Mouse (Mus musculus) MEL (cell line): ENCODE results near the gene Vim. TPM values are rescaled to one million over a fixed set of nuclear protein-coding genes. Genes with fewer than 3 reads are reported as not detected.
A peak's percentile ranks its signal among the peaks of the same experiment; 100 is the strongest.

Experiments
- DNase-seq: peaks from one replicate; pipeline ENCODE4 v3.0.0; 2011; ENCODE audit warnings: low read depth, low spot score
- H3K27ac ChIP-seq: 2 replicates; pipeline ENCODE4 v1.5.1; 2012; ENCODE audit warnings: low read depth, mild to moderate bottlenecking, control low read depth, low read length, moderate library complexity; ENCODE audit not compliant: control insufficient read depth
- H3K27me3 ChIP-seq, 2 experiments: fragments of 150-350 bp in 1 of 2; sonication (generic) in 1 of 2; 2 replicates each; pipeline ENCODE4 v1.6.1; 2012; ENCODE audit warnings: low read length in 2 of 2, mild to moderate bottlenecking in 2 of 2, improper control_type of control experiment in 1 of 2, moderate library complexity in 1 of 2; ENCODE audit not compliant: insufficient read depth in 2 of 2, control insufficient read depth in 1 of 2
- H3K36me3 ChIP-seq, 2 experiments: 2 replicates each; pipeline ENCODE4 v1.6.1; 2012 to 2014; ENCODE audit warnings: low read length in 2 of 2, improper control_type of control experiment in 1 of 2, inconsistent platforms in 1 of 2, mild to moderate bottlenecking in 1 of 2; ENCODE audit not compliant: insufficient read depth in 2 of 2, control insufficient read depth in 1 of 2
- H3K4me1 ChIP-seq, 2 experiments: fragments of 150-350 bp in 1 of 2; sonication (generic) in 1 of 2; 2 replicates each; pipeline ENCODE4 v1.6.1; 2012; ENCODE audit warnings: low read length in 2 of 2, improper control_type of control experiment in 1 of 2, mild to moderate bottlenecking in 1 of 2; ENCODE audit not compliant: insufficient read depth in 2 of 2, control insufficient read depth in 1 of 2
- H3K4me3 ChIP-seq, 2 experiments: fragments of 150-350 bp in 1 of 2; sonication (generic) in 1 of 2; 2 replicates each; pipeline ENCODE4 v1.5.1; 2012; ENCODE audit warnings: low read depth in 2 of 2, low read length in 2 of 2, mild to moderate bottlenecking in 2 of 2, moderate library complexity in 2 of 2, control low read depth in 1 of 2, improper control_type of control experiment in 1 of 2; ENCODE audit not compliant: control insufficient read depth in 1 of 2, insufficient read depth in 1 of 2
- H3K79me2 ChIP-seq: 2 replicates; pipeline ENCODE4 v1.6.1; 2012; ENCODE audit warnings: mild to moderate bottlenecking, low read length, moderate library complexity; ENCODE audit not compliant: control insufficient read depth, poor library complexity, insufficient read depth
- H3K9ac ChIP-seq: 2 replicates; pipeline ENCODE4 v1.6.1; 2012; ENCODE audit warnings: low read depth, mild to moderate bottlenecking, control low read depth, low read length, moderate library complexity; ENCODE audit not compliant: control insufficient read depth, poor library complexity, severe bottlenecking
- H3K9me3 ChIP-seq: fragments of 150-350 bp; sonication (generic); replicated peaks from 2 replicates; pipeline ENCODE4 v1.6.1; 2012; ENCODE audit warnings: mild to moderate bottlenecking, low read length, improper control_type of control experiment, moderate library complexity; ENCODE audit not compliant: insufficient read depth
- BHLHE40 ChIP-seq: IDR thresholded peaks from 2 replicates; pipeline ENCODE4 v1.6.1; 2012; ENCODE audit warnings: low read depth, mild to moderate bottlenecking, inconsistent platforms, low read length, improper control_type of control experiment, borderline replicate concordance
- CHD1 ChIP-seq: IDR thresholded peaks from 2 replicates; pipeline ENCODE4 v1.6.1; 2012; ENCODE audit warnings: low read depth, mild to moderate bottlenecking, inconsistent platforms, low read length, improper control_type of control experiment
- CHD2 ChIP-seq: IDR thresholded peaks from 2 replicates; pipeline ENCODE4 v1.6.1; 2011; ENCODE audit warnings: low read length, improper control_type of control experiment
- CTCF ChIP-seq, 3 experiments: IDR thresholded peaks in 2 of 3; conservative IDR thresholded peaks in 1 of 3; 2 replicates each; pipeline ENCODE4 v1.5.1; 2011 to 2012; ENCODE audit warnings: low read length in 3 of 3, low read depth in 2 of 3, mild to moderate bottlenecking in 2 of 3, improper control_type of control experiment in 1 of 3, inconsistent platforms in 1 of 3, mixed read lengths in 1 of 3, moderate library complexity in 1 of 3; ENCODE audit not compliant: control insufficient read depth in 1 of 3, insufficient read depth in 1 of 3, poor library complexity in 1 of 3, severe bottlenecking in 1 of 3
- ELF1 ChIP-seq: IDR thresholded peaks from 2 replicates; pipeline ENCODE4 v1.6.1; 2014; ENCODE audit warnings: low read depth, mild to moderate bottlenecking, inconsistent platforms, low read length, improper control_type of control experiment, moderate library complexity
- EP300 ChIP-seq, 2 experiments: IDR thresholded peaks; 2 replicates each; pipeline ENCODE4 v1.6.1; 2011; ENCODE audit warnings: improper control_type of control experiment in 2 of 2, low read length in 2 of 2, low read depth in 1 of 2, mild to moderate bottlenecking in 1 of 2
- ETS1 ChIP-seq: IDR thresholded peaks from 2 replicates; pipeline ENCODE4 v1.6.1; 2012; ENCODE audit warnings: low read depth, mild to moderate bottlenecking, inconsistent platforms, low read length, improper control_type of control experiment, moderate library complexity
- GABPA ChIP-seq: IDR thresholded peaks from 2 replicates; pipeline ENCODE4 v1.6.1; 2012; ENCODE audit warnings: low read depth, mild to moderate bottlenecking, inconsistent platforms, low read length, improper control_type of control experiment, moderate library complexity
- GATA1 ChIP-seq: IDR thresholded peaks from 2 replicates; pipeline ENCODE4 v1.6.1; 2011; ENCODE audit warnings: low read depth, low read length, improper control_type of control experiment
- HCFC1 ChIP-seq: IDR thresholded peaks from 2 replicates; pipeline ENCODE4 v1.6.1; 2012; ENCODE audit warnings: low read depth, mild to moderate bottlenecking, inconsistent platforms, low read length, improper control_type of control experiment, moderate library complexity
- MAZ ChIP-seq: IDR thresholded peaks from 2 replicates; pipeline ENCODE4 v1.6.1; 2012; ENCODE audit warnings: low read depth, mild to moderate bottlenecking, inconsistent platforms, low read length, improper control_type of control experiment
- MEF2A ChIP-seq: IDR thresholded peaks from 2 replicates; pipeline ENCODE4 v1.6.1; 2014; ENCODE audit warnings: low read depth, mild to moderate bottlenecking, inconsistent platforms, low read length, improper control_type of control experiment; ENCODE audit not compliant: poor library complexity, insufficient replicate concordance, severe bottlenecking; ENCODE audit errors: extremely low read depth
- MYB ChIP-seq: IDR thresholded peaks from 2 replicates; pipeline ENCODE4 v1.6.1; 2011; ENCODE audit warnings: mild to moderate bottlenecking, low read depth, low read length, improper control_type of control experiment
- MYC ChIP-seq: IDR thresholded peaks from 2 replicates; pipeline ENCODE4 v1.6.1; 2011; ENCODE audit warnings: low read depth, mild to moderate bottlenecking, low read length, improper control_type of control experiment, moderate library complexity
- NELFE ChIP-seq: IDR thresholded peaks from 2 replicates; pipeline ENCODE4 v1.6.1; 2011; ENCODE audit warnings: low read depth, low read length, improper control_type of control experiment
- NRF1 ChIP-seq: IDR thresholded peaks from 2 replicates; pipeline ENCODE4 v1.6.1; 2014; ENCODE audit warnings: low read depth, mild to moderate bottlenecking, inconsistent platforms, low read length, improper control_type of control experiment, moderate library complexity; ENCODE audit not compliant: poor library complexity, insufficient read depth, severe bottlenecking
- POLR2A ChIP-seq, 2 experiments: IDR thresholded peaks; 2 replicates each; pipeline ENCODE4 v1.6.1; 2011 to 2012; ENCODE audit warnings: low read length in 2 of 2, mild to moderate bottlenecking in 2 of 2, control low read depth in 1 of 2, improper control_type of control experiment in 1 of 2, low read depth in 1 of 2, moderate library complexity in 1 of 2; ENCODE audit not compliant: control insufficient read depth in 1 of 2, insufficient read depth in 1 of 2, poor library complexity in 1 of 2
- POLR2AphosphoS2 ChIP-seq: IDR thresholded peaks from 2 replicates; pipeline ENCODE4 v1.6.1; 2011; ENCODE audit warnings: low read length, improper control_type of control experiment
- POLR2AphosphoS5 ChIP-seq: IDR thresholded peaks from 2 replicates; pipeline ENCODE4 v1.6.1; 2012; ENCODE audit warnings: low read depth, borderline replicate concordance, mild to moderate bottlenecking, inconsistent platforms, low read length, moderate library complexity, mixed read lengths
- RAD21 ChIP-seq: IDR thresholded peaks from 2 replicates; pipeline ENCODE4 v1.6.1; 2011; ENCODE audit warnings: mild to moderate bottlenecking, low read depth, low read length, improper control_type of control experiment
- RCOR1 ChIP-seq: IDR thresholded peaks from 2 replicates; pipeline ENCODE4 v1.6.1; 2012; ENCODE audit warnings: low read depth, mild to moderate bottlenecking, inconsistent platforms, low read length, improper control_type of control experiment
- SMC3 ChIP-seq: IDR thresholded peaks from 2 replicates; pipeline ENCODE4 v1.6.1; 2011; ENCODE audit warnings: low read depth, low read length, improper control_type of control experiment
- TAL1 ChIP-seq: IDR thresholded peaks from 2 replicates; pipeline ENCODE4 v1.6.1; 2012; ENCODE audit warnings: mild to moderate bottlenecking, inconsistent platforms, low read length, moderate library complexity, mixed read lengths
- TBP ChIP-seq: IDR thresholded peaks from 2 replicates; pipeline ENCODE4 v1.8.0; 2011; ENCODE audit warnings: low read depth, low read length, improper control_type of control experiment
- TCF12 ChIP-seq: IDR thresholded peaks from 2 replicates; pipeline ENCODE4 v1.6.1; 2014; ENCODE audit warnings: low read depth, mild to moderate bottlenecking, inconsistent platforms, low read length, improper control_type of control experiment, moderate library complexity
- UBTF ChIP-seq: IDR thresholded peaks from 2 replicates; pipeline ENCODE4 v1.6.1; 2012; ENCODE audit warnings: low read depth, mild to moderate bottlenecking, inconsistent platforms, low read length, improper control_type of control experiment, moderate library complexity, borderline replicate concordance; ENCODE audit not compliant: insufficient read depth
- USF2 ChIP-seq, 2 experiments: IDR thresholded peaks; 2 replicates each; pipeline ENCODE4 v1.6.1; 2011 to 2012; ENCODE audit warnings: improper control_type of control experiment in 2 of 2, low read length in 2 of 2, borderline replicate concordance in 1 of 2, inconsistent platforms in 1 of 2, low read depth in 1 of 2, mild to moderate bottlenecking in 1 of 2; ENCODE audit not compliant: insufficient read depth in 1 of 2
- ZNF384 ChIP-seq: IDR thresholded peaks from 2 replicates; pipeline ENCODE4 v1.6.1; 2012; ENCODE audit warnings: low read depth, mild to moderate bottlenecking, inconsistent platforms, low read length, improper control_type of control experiment
- polyA plus RNA-seq, 2 experiments: library from polyadenylated mRNA; stranded (reverse) in 1 of 2; unstranded in 1 of 2; fragments of >175 nt in 1 of 2; fragments of >200 nt in 1 of 2; gene quantifications; 2 replicates each; pipeline versions ENCODE4 v1.2.1 to v1.2.4; 2012; ENCODE audit warnings: low replicate concordance in 2 of 2, low read depth in 1 of 2; ENCODE audit not compliant: insufficient read length in 2 of 2, insufficient read depth in 1 of 2, missing spikeins in 1 of 2
- total RNA-seq: library from RNA; depleted of rRNA; stranded (reverse); fragments of 300-350 nt; gene quantifications from 2 replicates; pipeline ENCODE4 v1.2.3, GENCODE M21; 2012

The Vim gene
- total and polyA plus RNA-seq, 3 experiments = 58.0 to 580 (median 257) TPM

- TF ChIP-seq MAZ = 0 out of 2 replicates have a peak, but pooled peaks have one; percentile 9
- no peak for TF ChIP-seq ZNF384
- 0 out of 2 replicates have a peak, but pooled peaks have one; percentile 3 for TF ChIP-seq RCOR1
- no peak for TF ChIP-seq USF2 (IDR thresholded peaks at IDR 0.05; ENCODE audit: borderline replicate concordance in 1 of 2, insufficient read depth in 1 of 2, low read depth in 1 of 2, low read length in 2 of 2)
- no peak for TF ChIP-seq NRF1
- TF ChIP-seq ETS1 = no peak
- TF ChIP-seq TCF12 = peak; percentile 65
- TF ChIP-seq TBP = peak; percentile 54; the same call in 1 of the 2 replicates
- peak; percentile 65 for TF ChIP-seq NELFE
- TF ChIP-seq TAL1 = no peak
- no peak for TF ChIP-seq CHD1
- TF ChIP-seq CHD2 = no peak
- TF ChIP-seq SMC3 = no peak
- no peak; the same call in 1 of the 2 replicates for TF ChIP-seq GATA1
- TF ChIP-seq HCFC1 = peak; percentile 89
- TF ChIP-seq POLR2AphosphoS5 = no peak
- no peak for TF ChIP-seq MYC
- TF ChIP-seq CTCF (IDR thresholded peaks at IDR 0.05 in 2 of 3, conservative IDR thresholded peaks at IDR 0.05 in 1 of 3; ENCODE audit: control insufficient read depth in 1 of 3, insufficient read depth in 1 of 3, low read depth in 2 of 3, low read length in 3 of 3, poor library complexity in 1 of 3, severe bottlenecking in 1 of 3) = no peak
These were observed 29.4 kb upstream of the Vim start, which contains the start of gene Trdmt1 (continued) for GRCm38 (mm10) chr2:13544193-13544824.

DNA sequence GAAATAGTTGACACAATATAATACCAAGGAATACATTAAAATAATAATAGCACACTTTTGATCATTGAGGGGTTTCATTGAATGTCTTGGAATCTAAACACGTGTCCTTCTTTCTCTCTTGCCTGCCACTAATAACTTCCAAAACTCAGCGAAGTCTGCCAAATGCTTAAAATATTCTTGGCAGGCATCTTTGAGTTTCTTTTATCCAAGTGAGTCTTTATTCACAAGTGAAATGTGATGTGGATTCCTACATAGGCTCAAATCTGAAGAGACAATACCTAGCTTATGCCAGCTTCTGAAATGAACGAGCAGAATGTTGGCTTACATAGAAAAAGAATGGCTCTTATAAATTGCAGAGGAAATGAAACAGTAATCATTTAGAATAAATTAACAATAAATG lies 25.0 kb upstream of the Vim start:
- TF ChIP-seq USF2 (IDR thresholded peaks at IDR 0.05; ENCODE audit: borderline replicate concordance in 1 of 2, insufficient read depth in 1 of 2, low read depth in 1 of 2, low read length in 2 of 2) = no peak
- TF ChIP-seq ELF1 = no peak
- no peak for TF ChIP-seq UBTF
- no peak for TF ChIP-seq POLR2A (IDR thresholded peaks at IDR 0.05; ENCODE audit: control insufficient read depth in 1 of 2, insufficient read depth in 1 of 2, low read depth in 1 of 2, low read length in 2 of 2, poor library complexity in 1 of 2)
- TF ChIP-seq MYC = no peak
- no peak for TF ChIP-seq BHLHE40
- TF ChIP-seq ZNF384 = no peak
- TF ChIP-seq RAD21 = no peak
- TF ChIP-seq MEF2A = no peak
- TF ChIP-seq MYB = no peak
- no peak for TF ChIP-seq EP300 (IDR thresholded peaks at IDR 0.05; ENCODE audit: low read depth in 1 of 2, low read length in 2 of 2)
- no peak for TF ChIP-seq GABPA
- no peak for TF ChIP-seq POLR2AphosphoS2
- H3K4me1 ChIP-seq = no peaks in the 10 kb centered on the region; a peak in 1 of 4 replicates
- no peak overlapping the region for H3K9ac ChIP-seq
- H3K79me2 ChIP-seq = no peaks in the 10 kb centered on the region; the same call in 1 of the 2 replicates
- no peak overlapping the region for H3K4me3 ChIP-seq
- H3K9me3 ChIP-seq = no peaks in the 10 kb centered on the region
- no peak overlapping the region for H3K27ac ChIP-seq
- peaks cover 0 to 2% of the 10 kb centered on the region in 2 experiments; a peak in 1 of 4 replicates for H3K27me3 ChIP-seq
- H3K36me3 ChIP-seq = peaks cover 0 to 5% of the 10 kb centered on the region in 2 experiments; a peak in 2 of 4 replicates
- DNase-seq = no peak
